Mouse (Mus musculus): ENCODE results near the gene Nlrc5.

The Nlrc5 gene

GRCm38 (mm10) chr8:94471281-94471680 is 37.1 kb downstream of the Nlrc5 start:
- DNase-seq, result no peak

GRCm38 (mm10) chr8:94472741-94473140 is 38.6 kb downstream of the Nlrc5 start:
- DNase-seq, result no peak

GRCm38 (mm10) chr8:94473431-94473830 is 39.3 kb downstream of the Nlrc5 start:
- DNase-seq, result no peak

- no peak for DNase-seq
These were observed 41.6 kb downstream of the Nlrc5 start for GRCm38 (mm10) chr8:94475786-94476185.

- DNase-seq, result peak in 1 of 2 experiments; percentile 24
These were observed 42.7 kb downstream of the Nlrc5 start for GRCm38 (mm10) chr8:94476846-94477245.

GRCm38 (mm10) chr8:94482051-94482450 is 47.9 kb downstream of the Nlrc5 start:
- no peak for DNase-seq

- DNase-seq, result no peak
These were observed 51.1 kb downstream of the Nlrc5 start for GRCm38 (mm10) chr8:94485288-94485687.

- no peak for DNase-seq
These were observed 51.7 kb downstream of the Nlrc5 start for GRCm38 (mm10) chr8:94485882-94486281.

- DNase-seq, result no peak
These were observed 53.9 kb downstream of the Nlrc5 start for GRCm38 (mm10) chr8:94488016-94488415.

- DNase-seq, result no peak
These were observed 55.8 kb downstream of the Nlrc5 start for GRCm38 (mm10) chr8:94489809-94490483.

- DNase-seq, result peak; percentile 58 to 61
These were observed 58.0 kb downstream of the Nlrc5 start for GRCm38 (mm10) chr8:94492021-94492681.

- no peak for DNase-seq
These were observed 59.1 kb downstream of the Nlrc5 start for GRCm38 (mm10) chr8:94493240-94493639.

- DNase-seq, result no peak
These were observed 81.5 kb downstream of the Nlrc5 start for GRCm38 (mm10) chr8:94515430-94516208.

GRCm38 (mm10) chr8:94516209-94516593 is 82.0 kb downstream of the Nlrc5 start:
- no peak for DNase-seq

- no peak for DNase-seq
These were observed 82.6 kb downstream of the Nlrc5 start for GRCm38 (mm10) chr8:94516766-94517165.

- DNase-seq, result no peak
These were observed 84.2 kb downstream of the Nlrc5 start for GRCm38 (mm10) chr8:94518331-94518730.

GRCm38 (mm10) chr8:94519021-94519420 is 84.9 kb downstream of the Nlrc5 start:
- no peak for DNase-seq

- no peak for DNase-seq
These were observed 87.3 kb downstream of the Nlrc5 start for GRCm38 (mm10) chr8:94521481-94521880.

GRCm38 (mm10) chr8:94522482-94522881 is 88.3 kb downstream of the Nlrc5 start:
- DNase-seq, result no peak

GRCm38 (mm10) chr8:94524554-94524953 is 90.4 kb downstream of the Nlrc5 start:
- no peak for DNase-seq

GRCm38 (mm10) chr8:94527178-94527577 is 93.0 kb downstream of the Nlrc5 start:
- DNase-seq, result no peak

- DNase-seq, result peak; percentile 13 to 32
These were observed 94.1 kb downstream of the Nlrc5 start for GRCm38 (mm10) chr8:94528245-94528644.

GRCm38 (mm10) chr8:94529875-94530274 is 95.7 kb downstream of the Nlrc5 start:
- no peak for DNase-seq

- DNase-seq, result no peak
These were observed 96.5 kb downstream of the Nlrc5 start for GRCm38 (mm10) chr8:94530643-94531042.
